Mouse (Mus musculus): Measurements from ENCODE around the gene Acmsd. TPM values are rescaled to one million over a fixed set of nuclear protein-coding genes. Genes with fewer than 3 reads are reported as not detected.

Acmsd gene
- not detected in 2 replicates for polyA plus RNA-seq (2012; rRNA removed)

- no peaks in the 10 kb centered on the region for H3K27me3 ChIP-seq (ENCODE audit: control insufficient read depth, insufficient read depth, low read length)
- H3K4me3 ChIP-seq (ENCODE audit: control insufficient read depth, low read depth, low read length), result no peak within 1 kb of the TSS
- H3K4me1 ChIP-seq (ENCODE audit: control insufficient read depth, insufficient read depth, low read length), result no peaks in the 10 kb centered on the region
- TF ChIP-seq POLR2A (IDR thresholded peaks at IDR 0.05; ENCODE audit: control insufficient read depth, low read depth, low read length) (no peak), CTCF (IDR thresholded peaks at IDR 0.05; ENCODE audit: control insufficient read depth, insufficient read depth, insufficient replicate concordance, low read depth, low read length) (no peak)
- H3K36me3 ChIP-seq (ENCODE audit: control insufficient read depth, insufficient read depth, low read length), result no peaks in the 10 kb centered on the region
- H3K27ac ChIP-seq (ENCODE audit: control insufficient read depth, insufficient read depth, low read depth, low read length), result no peak within 1 kb of the TSS
Observed at GRCm38 (mm10) chr1:127729096-127729495, at the start of gene Acmsd. Acmsd (plus strand) TSS chr1:127729413.

- H3K27ac ChIP-seq (ENCODE audit: control insufficient read depth, insufficient read depth, low read depth, low read length), result no peak within 1 kb of the TSS
- no peak within 1 kb of the TSS for H3K4me3 ChIP-seq (ENCODE audit: control insufficient read depth, low read depth, low read length)
- H3K4me1 ChIP-seq (ENCODE audit: control insufficient read depth, insufficient read depth, low read length), result peaks cover 15% of the 10 kb centered on the region
- H3K36me3 ChIP-seq (ENCODE audit: control insufficient read depth, insufficient read depth, low read length), result no peaks in the 10 kb centered on the region
- TF ChIP-seq POLR2A (IDR thresholded peaks at IDR 0.05; ENCODE audit: control insufficient read depth, low read depth, low read length), result no peak
- peak; percentile 71; the same call in 1 of the 2 replicates for TF ChIP-seq CTCF (IDR thresholded peaks at IDR 0.05; ENCODE audit: control insufficient read depth, insufficient read depth, insufficient replicate concordance, low read depth, low read length)
- peaks cover 3% of the 10 kb centered on the region; the same call in 1 of the 2 replicates for H3K27me3 ChIP-seq (ENCODE audit: control insufficient read depth, insufficient read depth, low read length)
Observed at GRCm38 (mm10) chr1:127679498-127680133, 49.6 kb upstream of the Acmsd start, which contains the start of gene Tmem163. Tmem163 (minus strand) TSS chr1:127679548.

GRCm38 (mm10) chr1:127696533-127696932 lies 32.7 kb upstream of the Acmsd start:
- H3K27me3 ChIP-seq (ENCODE audit: control insufficient read depth, insufficient read depth, low read length), result no peaks in the 10 kb centered on the region
- H3K4me3 ChIP-seq (ENCODE audit: control insufficient read depth, low read depth, low read length), result no peak overlapping the region
- TF ChIP-seq POLR2A (IDR thresholded peaks at IDR 0.05; ENCODE audit: control insufficient read depth, low read depth, low read length) (no peak), CTCF (IDR thresholded peaks at IDR 0.05; ENCODE audit: control insufficient read depth, insufficient read depth, insufficient replicate concordance, low read depth, low read length) (no peak)
- no peaks in the 10 kb centered on the region for H3K36me3 ChIP-seq (ENCODE audit: control insufficient read depth, insufficient read depth, low read length)
- no peaks in the 10 kb centered on the region for H3K4me1 ChIP-seq (ENCODE audit: control insufficient read depth, insufficient read depth, low read length)
- H3K27ac ChIP-seq (ENCODE audit: control insufficient read depth, insufficient read depth, low read depth, low read length), result no peak overlapping the region

GRCm38 (mm10) chr1:127702187-127702586 lies 27.0 kb upstream of the Acmsd start:
- TF ChIP-seq CTCF (IDR thresholded peaks at IDR 0.05; ENCODE audit: control insufficient read depth, insufficient read depth, insufficient replicate concordance, low read depth, low read length) (no peak), POLR2A (IDR thresholded peaks at IDR 0.05; ENCODE audit: control insufficient read depth, low read depth, low read length) (no peak)
- Histone ChIP-seq H3K4me3 (ENCODE audit: control insufficient read depth, low read depth, low read length) (no peak overlapping the region), H3K27me3 (ENCODE audit: control insufficient read depth, insufficient read depth, low read length) (no peaks in the 10 kb centered on the region), H3K36me3 (ENCODE audit: control insufficient read depth, insufficient read depth, low read length) (no peaks in the 10 kb centered on the region), H3K27ac (ENCODE audit: control insufficient read depth, insufficient read depth, low read depth, low read length) (no peak overlapping the region), H3K4me1 (ENCODE audit: control insufficient read depth, insufficient read depth, low read length) (no peaks in the 10 kb centered on the region)

- Histone ChIP-seq H3K36me3 (ENCODE audit: control insufficient read depth, insufficient read depth, low read length) (no peaks in the 10 kb centered on the region), H3K27ac (ENCODE audit: control insufficient read depth, insufficient read depth, low read depth, low read length) (no peak overlapping the region), H3K27me3 (ENCODE audit: control insufficient read depth, insufficient read depth, low read length) (no peaks in the 10 kb centered on the region), H3K4me1 (ENCODE audit: control insufficient read depth, insufficient read depth, low read length) (no peaks in the 10 kb centered on the region), H3K4me3 (ENCODE audit: control insufficient read depth, low read depth, low read length) (no peak overlapping the region)
- TF ChIP-seq POLR2A (IDR thresholded peaks at IDR 0.05; ENCODE audit: control insufficient read depth, low read depth, low read length) (no peak), CTCF (IDR thresholded peaks at IDR 0.05; ENCODE audit: control insufficient read depth, insufficient read depth, insufficient replicate concordance, low read depth, low read length) (no peak)
Observed at GRCm38 (mm10) chr1:127706269-127706668, 22.9 kb upstream of the Acmsd start.

GRCm38 (mm10) chr1:127716441-127716840 lies 12.8 kb upstream of the Acmsd start:
- no peaks in the 10 kb centered on the region for H3K36me3 ChIP-seq (ENCODE audit: control insufficient read depth, insufficient read depth, low read length)
- H3K4me1 ChIP-seq (ENCODE audit: control insufficient read depth, insufficient read depth, low read length), result no peaks in the 10 kb centered on the region
- no peaks in the 10 kb centered on the region for H3K27me3 ChIP-seq (ENCODE audit: control insufficient read depth, insufficient read depth, low read length)

GRCm38 (mm10) chr1:127718290-127718689 lies 10.9 kb upstream of the Acmsd start:
- no peak overlapping the region for H3K4me3 ChIP-seq (ENCODE audit: control insufficient read depth, low read depth, low read length)
- no peak overlapping the region for H3K27ac ChIP-seq (ENCODE audit: control insufficient read depth, insufficient read depth, low read depth, low read length)
- no peaks in the 10 kb centered on the region for H3K27me3 ChIP-seq (ENCODE audit: control insufficient read depth, insufficient read depth, low read length)
- no peak for TF ChIP-seq POLR2A (IDR thresholded peaks at IDR 0.05; ENCODE audit: control insufficient read depth, low read depth, low read length)
- H3K36me3 ChIP-seq (ENCODE audit: control insufficient read depth, insufficient read depth, low read length), result no peaks in the 10 kb centered on the region
- H3K4me1 ChIP-seq (ENCODE audit: control insufficient read depth, insufficient read depth, low read length), result no peaks in the 10 kb centered on the region

More at GRCm38 (mm10) chr1:127716441-127716840, 12.8 kb upstream of the Acmsd start:
- Histone ChIP-seq H3K27ac (ENCODE audit: control insufficient read depth, insufficient read depth, low read depth, low read length) (no peak overlapping the region), H3K4me3 (ENCODE audit: control insufficient read depth, low read depth, low read length) (no peak overlapping the region)
- TF ChIP-seq POLR2A (IDR thresholded peaks at IDR 0.05; ENCODE audit: control insufficient read depth, low read depth, low read length), result no peak
- no peak for TF ChIP-seq CTCF (IDR thresholded peaks at IDR 0.05; ENCODE audit: control insufficient read depth, insufficient read depth, insufficient replicate concordance, low read depth, low read length)

All from testis, adult 2 months (tissue).